Mouse (Mus musculus): ENCODE results near the gene Zfp668.

Gene Zfp668

DNA sequence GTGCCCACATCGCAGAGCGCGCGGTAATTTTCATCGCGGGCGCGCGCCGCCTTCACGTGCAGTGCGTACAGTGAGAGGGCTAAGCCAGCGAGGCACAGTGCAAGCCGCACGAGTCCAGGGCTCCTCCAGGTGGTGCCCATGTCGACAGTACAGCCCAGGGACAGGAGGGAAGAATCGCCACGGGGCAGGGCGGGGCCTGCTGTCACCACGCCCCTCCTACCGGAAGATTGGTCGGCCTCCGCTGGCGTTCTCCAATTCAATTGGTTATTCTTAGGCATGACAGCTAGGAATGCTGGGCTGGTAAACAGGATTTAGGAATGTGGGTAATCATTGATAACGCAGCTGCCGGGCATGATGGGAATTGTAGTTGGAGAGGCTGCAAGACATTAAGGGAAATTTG lies 18.8 kb upstream of the Zfp668 start, which contains the start of the genes Gm21974 and Vkorc1:
Gm21974 (minus strand) TSS at position 13 of the 400 bp plus-strand sequence.
Vkorc1 (minus strand) TSS at position 176 of the 400 bp plus-strand sequence.
- peak; percentile 86 for DNase-seq (ENCODE audit: low read depth)

DNA sequence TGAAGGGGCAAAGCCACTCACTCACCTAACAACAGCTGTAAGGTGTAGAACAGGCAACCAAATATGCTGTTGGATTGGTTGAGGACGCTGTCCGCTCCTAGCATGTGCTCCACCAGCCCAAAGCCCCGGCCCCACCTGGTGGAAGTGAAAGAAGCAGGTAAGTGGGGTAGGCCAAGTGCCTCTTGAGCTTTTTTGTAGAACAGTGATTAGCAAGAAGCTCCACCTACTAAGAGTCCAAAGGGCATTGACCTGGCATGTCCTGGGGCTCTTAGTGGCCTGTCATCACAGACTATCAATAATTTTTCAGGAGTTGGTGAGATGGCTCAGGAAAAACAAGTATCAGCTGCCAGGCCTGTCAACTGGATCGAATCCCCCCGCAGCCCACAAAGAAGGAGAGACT lies 17.9 kb upstream of the Zfp668 start:
- DNase-seq (ENCODE audit: low read depth), result no peak

DNA sequence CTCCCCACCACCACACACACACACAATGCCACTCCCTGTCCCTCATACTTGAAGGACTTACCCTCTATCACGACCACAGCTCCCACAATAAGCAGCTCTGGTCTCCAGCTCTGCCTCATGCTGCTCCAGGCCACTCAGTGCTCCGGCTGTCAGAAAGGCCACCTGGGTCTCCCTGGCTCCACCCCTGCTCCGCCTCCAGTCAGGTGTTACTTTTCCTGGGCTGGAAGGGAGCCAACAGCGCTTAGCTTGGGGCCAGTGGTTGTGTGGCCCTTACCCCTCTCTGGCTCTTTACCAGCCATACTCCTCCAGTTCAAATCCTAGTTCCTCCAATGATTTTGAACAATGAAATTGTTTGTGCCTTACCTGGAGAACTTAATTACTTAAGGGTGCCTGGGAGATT lies 14.2 kb upstream of the Zfp668 start, which contains the start of gene Prss53:
Prss53 (minus strand) TSS at position 173 of the 400 bp plus-strand sequence.
- DNase-seq (ENCODE audit: low read depth), result no peak

DNA sequence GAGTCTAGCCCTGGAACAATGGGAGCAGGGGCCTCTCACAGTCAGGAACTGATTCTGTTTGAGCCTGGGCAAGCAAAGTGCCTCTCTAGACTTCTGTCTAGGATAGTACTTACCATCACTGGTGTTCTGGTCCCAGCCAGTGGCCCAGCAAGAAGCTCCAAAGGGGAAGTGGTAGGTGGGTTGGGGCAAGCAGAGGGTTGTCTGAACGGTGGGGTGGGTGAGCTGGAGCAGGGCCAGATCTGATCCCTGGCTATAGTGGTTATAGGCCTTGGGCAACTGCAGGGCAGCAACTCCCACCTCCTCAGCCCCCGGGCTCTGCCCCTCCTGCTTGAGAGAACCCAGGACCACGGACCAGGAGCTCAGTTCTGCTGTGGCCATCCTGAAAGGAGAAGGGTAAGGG lies 12.2 kb upstream of the Zfp668 start:
- no peak for DNase-seq (ENCODE audit: low read depth)

DNA sequence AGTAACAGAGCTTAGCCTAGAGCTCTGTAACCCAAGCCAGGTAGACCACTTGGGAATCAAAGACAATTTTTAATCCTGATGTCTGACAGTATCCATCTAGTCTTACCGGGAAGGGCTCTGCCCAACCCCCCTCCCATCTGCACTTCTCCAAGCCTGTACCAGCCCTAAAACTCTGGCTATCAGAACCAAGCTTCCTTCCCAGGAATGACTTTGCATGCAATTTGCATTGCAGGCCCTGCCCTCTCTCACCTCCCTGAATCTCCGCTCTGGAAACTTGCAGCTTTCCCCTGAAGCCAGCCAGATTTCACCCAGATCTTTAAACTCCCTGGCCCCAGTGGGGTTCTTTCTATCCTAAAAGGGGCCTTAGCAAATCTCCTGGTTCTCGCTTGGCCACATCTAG lies 11.2 kb upstream of the Zfp668 start:
- DNase-seq (ENCODE audit: low read depth), result no peak

DNA sequence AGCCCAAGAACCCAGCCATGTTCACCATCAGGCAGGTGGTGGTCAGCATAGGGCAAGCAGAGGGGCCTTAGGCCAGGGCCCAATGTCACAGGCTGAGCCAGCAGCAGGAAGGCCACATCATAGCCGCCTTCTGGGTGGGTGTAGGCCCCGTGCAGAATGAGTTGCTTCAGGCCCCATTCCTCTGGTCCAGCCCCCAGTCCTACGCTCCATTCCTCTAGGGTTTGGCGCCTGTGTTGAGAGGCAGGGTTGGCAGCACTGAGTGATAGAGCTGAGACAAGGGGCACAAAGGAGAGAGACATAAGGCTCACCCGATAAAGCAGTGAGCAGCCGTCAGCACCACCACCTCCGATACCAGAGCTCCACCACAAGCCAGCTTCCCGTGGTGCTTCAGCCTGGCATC lies 10.6 kb upstream of the Zfp668 start:
- no peak for DNase-seq (ENCODE audit: low read depth)

DNA sequence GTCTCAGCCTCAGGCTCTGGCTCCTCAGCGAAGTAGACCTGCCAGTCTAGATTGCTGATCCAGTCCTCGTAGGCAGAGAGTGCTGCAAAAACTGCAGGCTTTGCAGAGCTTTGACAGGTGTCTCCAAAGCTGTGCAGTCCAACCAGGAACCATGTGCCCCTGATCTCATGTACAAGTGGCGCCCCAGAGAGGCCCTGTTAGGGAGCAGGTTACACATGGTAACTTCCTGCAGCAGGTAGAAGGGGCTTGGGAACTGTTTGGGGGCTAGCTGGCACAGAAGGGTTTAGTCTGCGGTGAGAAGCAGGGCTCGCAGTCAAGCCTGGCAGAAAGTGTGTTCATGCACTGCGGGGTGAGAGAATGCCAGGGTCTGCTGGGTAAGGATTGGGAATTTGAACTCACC lies 9.9 kb upstream of the Zfp668 start:
- no peak for DNase-seq (ENCODE audit: low read depth)

DNA sequence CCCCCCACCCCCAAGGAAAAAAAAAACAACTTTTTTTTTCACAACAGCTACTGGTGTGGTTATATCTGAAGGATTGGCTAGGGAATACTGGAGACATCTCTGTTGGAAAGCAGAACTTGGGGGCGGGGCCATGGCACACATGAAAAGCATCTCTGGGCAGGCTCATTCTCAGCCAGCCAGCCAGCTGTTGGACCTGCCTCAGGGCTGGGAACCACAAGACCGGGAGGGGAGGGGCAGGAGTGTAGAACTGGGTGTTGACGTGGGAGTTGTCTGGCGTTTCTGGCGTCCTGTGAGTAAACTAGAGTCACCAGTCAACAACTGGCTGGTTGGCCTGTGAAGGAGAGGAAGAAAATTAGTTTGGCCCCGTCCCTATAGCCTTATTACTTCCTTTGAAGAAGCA lies 9.3 kb upstream of the Zfp668 start:
- DNase-seq (ENCODE audit: low read depth), result no peak

DNA sequence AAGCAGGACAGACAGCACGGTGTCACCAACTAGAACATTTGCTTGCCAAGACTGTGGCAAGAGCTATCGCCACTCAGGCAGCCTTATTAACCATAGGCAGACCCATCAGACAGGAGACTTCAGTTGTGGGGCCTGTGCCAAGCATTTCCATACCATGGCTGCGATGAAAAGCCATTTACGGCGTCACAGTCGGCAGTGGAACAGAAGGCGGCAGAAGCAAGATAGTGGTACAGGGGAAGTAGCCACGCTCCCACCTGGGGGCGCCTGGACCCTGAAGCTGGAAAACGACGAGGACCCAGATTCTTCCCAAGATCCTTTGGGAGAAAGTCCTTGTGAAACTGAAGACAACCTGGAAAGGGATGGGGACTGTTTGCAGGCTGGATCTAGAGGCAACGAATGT lies 3.8 kb upstream of the Zfp668 start:
- no peak for DNase-seq (ENCODE audit: low read depth)

DNA sequence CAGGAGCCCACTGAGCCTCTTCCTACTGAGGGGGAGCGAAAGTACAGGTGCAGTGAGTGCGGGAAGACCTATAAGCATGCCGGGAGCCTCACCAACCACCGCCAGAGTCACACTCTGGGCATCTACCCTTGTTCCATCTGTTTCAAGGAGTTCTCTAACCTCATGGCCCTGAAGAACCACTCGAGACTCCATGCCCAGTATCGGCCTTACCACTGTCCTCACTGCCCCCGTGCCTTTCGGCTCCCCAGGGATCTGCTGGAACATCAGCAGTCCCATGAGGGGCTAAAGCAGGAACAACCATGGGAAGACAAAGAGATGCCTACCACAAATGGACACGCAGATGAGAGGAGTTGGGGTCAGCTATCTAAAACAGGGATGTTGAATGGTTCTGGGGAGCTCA lies 2.7 kb upstream of the Zfp668 start:
- no peak for DNase-seq (ENCODE audit: low read depth)

DNA sequence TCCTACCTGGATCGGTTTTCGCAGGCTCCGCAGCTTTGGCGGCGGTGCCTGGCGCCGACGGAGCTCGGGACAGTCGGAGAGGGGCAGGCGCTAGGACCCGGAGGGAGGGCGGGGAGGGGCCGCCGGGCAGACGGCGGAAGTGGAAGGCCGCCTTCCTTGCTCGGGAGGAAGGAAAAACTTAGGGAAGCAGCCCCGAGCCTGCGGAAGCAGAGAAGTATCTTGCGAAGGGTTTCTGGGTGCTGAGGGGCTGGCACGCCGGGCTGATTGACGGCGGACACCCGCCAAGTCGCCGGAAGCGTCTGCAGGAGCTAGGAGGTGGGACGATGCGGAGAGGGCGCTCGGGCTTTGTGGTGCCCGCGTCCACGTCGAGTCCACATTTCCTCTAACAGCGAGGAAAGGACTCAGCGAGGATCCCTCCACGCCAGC lies 574 bp downstream of the Zfp668 start, which contains the start of gene Zfp646:
Zfp646 (plus strand) TSS at position 181 of the 426 bp plus-strand sequence.
- DNase-seq (ENCODE audit: low read depth), result peak; percentile 58

DNA sequence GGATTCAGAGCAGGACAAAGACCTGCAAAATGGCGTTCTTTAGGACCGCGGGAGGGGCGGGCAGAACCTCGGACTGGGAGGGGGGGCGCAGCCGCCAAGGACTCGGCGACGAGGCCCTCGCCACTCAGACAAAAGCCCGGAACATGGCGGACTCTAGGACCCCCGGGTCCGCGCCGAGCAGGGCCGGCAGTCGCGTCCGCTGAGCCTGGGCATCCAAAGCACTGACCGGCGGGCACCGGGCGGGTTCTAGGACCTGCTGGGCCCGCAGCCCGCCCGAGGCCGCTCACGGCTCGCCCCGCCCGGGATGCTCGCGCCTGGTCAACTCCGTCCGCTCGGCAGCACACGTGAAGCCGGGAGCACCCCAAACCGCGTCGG lies 1.0 kb downstream of the Zfp668 start:
- DNase-seq (ENCODE audit: low read depth), result peak; percentile 78

DNA sequence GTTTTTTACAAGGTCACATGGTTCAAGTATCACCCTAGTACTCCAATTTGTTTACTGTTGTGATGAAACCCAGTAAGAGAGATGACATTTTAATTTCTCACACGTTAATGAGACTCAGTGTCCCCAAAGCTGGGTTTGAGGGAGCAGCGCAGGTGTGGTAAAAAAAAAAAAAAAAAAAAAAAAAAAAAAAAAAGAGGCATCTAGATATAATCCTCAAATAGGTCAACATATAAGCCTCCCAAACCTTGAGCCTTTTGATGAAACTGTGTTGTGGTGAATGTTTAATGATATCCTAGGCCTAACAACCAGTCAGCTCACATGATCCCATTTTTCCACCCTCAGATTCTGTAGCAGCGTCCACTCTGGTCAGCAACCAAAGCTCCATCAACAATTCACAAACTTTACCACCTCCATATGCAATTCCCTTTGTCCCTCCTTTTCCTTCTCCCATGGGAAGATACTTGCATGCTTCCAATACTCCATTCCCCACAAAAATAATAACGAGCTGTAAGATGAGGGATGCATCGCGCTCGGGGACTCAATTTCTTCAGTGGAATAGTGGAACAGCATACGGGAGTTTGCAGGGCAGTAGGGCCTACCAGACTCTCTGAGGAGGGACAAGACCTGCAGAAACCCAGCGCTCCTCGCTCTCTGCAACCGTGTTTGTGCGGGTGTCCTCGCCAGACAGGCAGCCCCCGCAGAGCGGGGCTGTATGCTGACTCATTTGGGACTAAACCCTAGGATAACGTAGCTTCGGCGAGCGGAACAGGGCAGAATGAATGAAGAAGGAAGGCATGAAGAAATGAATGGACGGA lies 1.6 kb downstream of the Zfp668 start:
- DNase-seq (ENCODE audit: low read depth), result no peak

DNA sequence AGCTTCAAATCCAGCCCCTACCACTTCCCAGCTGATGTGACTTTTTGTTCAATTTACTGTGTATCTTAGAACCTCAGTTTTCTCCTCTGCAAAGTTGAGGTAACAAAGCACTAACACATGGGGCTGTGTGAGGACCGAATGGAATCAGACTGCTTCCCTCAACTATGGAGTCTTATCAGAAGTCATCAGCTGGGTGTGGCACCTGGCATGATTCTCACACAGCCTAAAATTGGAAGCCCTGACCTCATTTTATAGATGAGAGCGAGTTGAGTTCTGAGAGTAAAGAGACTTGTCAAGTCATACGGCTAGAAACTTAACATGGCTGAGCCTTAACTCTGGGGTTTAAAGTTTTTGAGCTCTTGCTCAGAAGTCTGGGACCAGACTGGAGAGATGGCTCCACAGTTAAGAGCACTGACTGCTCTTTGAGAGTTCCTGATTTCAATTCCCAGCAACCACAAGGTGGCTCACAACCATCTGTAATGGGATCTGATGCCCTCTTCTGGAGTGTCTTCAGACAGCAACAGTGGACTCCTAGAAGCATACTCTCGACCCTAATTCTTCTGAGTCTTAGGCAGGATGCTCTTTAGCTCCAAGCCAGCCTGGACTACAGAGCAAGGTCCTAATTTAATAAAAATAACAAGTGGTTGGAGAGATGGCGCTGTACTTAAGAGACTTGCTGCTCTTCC lies 6.3 kb downstream of the Zfp668 start:
- no peak for DNase-seq (ENCODE audit: low read depth)

DNA sequence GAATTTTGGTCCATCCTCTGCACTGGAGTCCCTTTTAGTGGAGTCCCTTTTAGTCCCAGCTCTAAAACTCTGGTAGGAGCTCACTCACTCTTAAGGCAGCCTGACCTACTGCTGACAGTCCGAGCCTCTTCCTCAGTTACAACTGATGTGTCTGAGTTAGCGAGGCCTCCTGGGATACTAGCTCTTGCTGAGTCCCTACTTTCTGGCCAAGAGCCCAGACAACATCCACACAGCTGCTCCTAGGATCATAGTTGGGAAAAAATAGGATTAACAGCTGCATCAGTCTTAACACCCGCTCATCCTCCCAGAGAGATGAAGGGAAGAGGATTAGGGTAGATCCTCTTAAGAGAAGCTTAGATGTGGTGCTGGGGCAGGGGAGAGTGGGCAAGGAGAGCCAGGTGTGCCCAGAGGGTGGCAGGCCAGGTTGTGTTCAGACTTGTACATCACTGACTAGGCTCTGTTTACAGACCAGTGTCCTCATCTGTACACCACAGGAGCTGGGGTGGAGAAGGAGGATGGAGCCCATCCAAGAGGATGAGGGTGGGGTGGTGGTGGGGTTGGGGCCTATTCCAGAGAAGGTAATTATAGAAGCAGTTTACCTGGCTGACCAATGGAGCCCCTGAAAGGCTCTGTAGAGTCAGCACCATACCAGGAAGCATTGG lies 7.3 kb downstream of the Zfp668 start:
- no peak for DNase-seq (ENCODE audit: low read depth)

DNA sequence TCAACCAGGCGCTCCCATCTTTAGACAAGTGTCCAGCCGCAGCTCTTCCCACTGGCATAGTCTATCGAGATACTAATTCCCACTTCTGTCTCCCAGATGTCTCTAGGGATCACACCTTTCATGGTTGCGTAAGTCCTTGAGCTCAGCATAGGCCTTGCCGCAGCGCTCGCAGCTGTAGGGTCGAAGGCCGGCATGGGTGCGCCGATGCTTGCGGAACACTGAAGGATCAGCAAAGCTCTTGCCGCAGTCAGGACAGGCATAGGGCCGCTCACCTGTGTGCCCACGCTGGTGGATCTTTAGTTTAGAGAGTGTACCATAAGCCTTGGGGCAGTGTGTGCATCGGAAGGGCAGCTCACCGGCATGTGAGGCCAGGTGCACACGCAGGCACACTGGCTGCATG lies 9.0 kb downstream of the Zfp668 start:
- no peak for DNase-seq (ENCODE audit: low read depth)

DNA sequence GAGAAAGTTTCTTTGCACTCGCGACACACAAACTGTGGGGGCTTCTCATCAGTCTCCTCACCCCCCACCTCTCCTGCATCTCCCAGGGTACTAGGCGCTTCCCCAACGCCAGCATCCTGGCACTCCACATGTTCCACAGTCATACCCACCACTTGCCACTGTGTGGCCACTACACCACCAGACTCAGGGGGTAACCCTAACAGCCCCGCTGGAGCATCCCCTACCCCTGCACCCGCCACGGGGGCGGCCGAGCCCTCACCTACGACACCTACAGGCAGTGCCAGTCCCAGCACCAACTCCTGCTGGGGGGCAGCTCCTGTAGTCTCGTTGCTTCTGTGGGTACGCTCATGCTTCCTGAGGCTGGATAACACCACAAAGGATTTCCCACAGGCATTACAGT lies 10.2 kb downstream of the Zfp668 start:
- DNase-seq (ENCODE audit: low read depth), result no peak

DNA sequence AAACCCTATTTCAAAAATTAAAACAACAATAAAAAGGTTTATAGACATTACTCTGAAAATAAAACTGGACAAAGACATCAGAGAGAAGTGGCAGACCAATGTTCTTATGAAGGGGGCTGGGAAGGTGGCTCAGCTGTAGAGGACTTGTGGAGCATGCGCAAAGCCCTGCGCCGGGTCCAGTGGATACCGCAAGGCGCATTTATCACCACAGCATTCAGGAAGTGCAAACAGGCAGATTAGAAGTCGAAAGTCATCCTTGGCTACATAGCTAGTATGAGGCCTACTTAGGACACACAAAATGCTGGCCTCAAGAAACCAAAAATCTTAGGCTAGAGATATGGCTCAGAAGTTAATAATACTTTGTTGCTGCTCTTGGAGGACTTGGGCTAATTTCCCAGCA lies 18.4 kb downstream of the Zfp668 start:
- DNase-seq (ENCODE audit: low read depth), result no peak

DNA sequence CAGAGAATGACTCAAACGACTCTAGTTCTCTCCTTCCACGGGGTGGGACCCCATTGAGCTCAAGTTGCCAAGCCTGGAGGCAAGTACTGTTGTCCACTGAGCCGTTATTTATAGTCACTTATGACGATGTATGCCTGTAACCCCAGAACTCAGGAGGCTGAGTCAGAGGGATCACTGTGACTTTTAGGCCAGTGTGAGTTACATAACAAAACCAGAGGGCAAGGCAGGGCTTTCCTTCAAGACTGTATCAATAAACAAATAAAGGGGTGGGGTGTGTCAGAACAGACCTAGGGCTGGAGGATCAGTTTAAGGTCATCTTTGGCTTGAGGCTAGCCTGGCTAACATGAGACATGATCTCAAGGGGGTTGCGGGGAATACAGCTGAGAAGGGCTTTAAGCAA lies 25.7 kb downstream of the Zfp668 start:
- DNase-seq (ENCODE audit: low read depth), result no peak

DNA sequence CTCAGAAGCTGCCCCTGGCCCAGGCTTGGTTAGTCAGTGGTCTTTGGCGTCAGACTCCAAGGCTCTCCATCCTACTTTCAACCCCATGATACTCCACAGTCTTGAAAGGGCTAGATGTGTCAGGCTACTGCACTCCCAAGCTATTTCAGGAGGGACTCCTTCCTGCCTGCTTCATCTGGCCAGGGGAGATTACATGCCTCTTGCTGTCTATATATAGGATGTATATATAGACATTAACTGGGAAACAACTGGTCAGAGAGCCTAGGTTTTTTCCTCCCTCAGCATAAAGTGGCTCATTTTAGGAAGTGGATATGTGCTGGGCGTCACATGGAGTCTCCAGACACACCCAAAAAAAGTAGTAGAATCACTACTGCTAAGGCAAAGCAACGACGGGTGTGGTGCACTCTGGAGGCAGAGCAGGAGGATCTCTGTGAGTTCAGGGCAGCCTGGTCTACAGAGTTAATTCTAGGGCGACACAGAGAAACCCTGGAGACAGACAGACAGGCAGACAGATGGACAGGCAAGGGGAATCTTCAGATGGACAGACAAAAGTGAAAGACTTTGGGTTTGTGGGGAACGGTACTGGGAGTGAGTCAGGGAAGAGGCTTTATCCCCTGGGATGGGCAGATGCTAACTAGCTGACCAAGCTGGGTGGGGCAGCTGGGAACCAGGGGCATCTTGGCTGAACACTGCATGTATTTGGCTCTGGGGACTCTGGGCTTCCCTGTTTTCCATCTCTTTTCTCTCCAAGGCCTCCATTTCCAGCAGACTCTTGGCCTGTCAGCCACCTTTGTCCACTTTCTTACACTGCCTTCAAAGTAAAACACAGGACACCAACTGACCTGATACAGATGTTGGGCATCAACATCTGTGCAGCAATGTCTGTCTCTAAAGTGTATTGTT lies 26.4 kb downstream of the Zfp668 start:
- DNase-seq (ENCODE audit: low read depth), result no peak

DNA sequence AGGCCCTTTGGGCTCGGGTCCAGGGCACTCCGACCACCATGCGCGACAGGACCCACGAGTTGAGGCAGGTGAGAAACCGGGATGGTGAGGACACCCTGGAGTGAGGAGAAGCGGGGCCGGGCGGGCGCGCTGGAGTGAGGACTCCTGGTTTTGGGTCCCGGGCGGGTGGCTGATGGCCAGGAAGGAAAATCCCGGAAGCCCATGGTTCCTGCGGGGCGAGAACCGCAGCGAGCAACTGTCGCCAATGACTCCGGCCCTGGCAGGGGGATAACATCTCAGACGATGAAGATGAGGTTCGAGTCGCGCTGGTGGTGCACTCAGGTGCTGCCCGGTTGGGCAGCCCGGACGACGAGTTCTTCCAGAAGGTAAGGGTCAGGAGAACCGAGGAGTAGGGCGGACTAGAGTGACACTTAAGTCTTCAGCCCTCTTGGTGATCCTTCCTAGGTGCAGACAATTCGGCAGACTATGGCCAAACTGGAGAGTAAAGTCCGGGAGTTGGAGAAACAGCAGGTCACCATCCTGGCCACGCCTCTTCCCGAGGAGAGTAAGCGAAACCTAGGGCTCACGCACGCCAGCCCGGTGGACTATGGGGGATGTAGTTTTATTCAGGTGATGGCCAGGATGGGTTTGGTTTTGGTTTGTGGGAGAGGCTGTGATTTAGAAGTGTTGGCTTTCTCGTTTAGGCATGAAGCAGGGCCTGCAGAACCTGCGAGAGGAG lies 34.5 kb downstream of the Zfp668 start:
- DNase-seq (ENCODE audit: low read depth), result peak; percentile 78
